In genomic region chr2:23026379-23026778, GRCm38 (mm10) we compare ENCODE assay signal across 22 mouse cellular contexts. TPM values are rescaled to one million over a fixed set of nuclear protein-coding genes. Genes with fewer than 3 reads are reported as not detected.
DNase-seq lines count a peak whose midpoint lies in the region; ATAC-seq and TF ChIP-seq lines count a peak whose summit lies in the region.
"Had no signal": no experiment of that assay in that cellular context is flagged by ENCODE, and none has a peak within 500 bp of the region (broad histone marks: within the 10 kb centered on the region; RNA-seq: fewer than 3 reads in every experiment).

No protein-coding gene starts in this region.

- no peaks in the 10 kb centered on the region for H3K27me3 ChIP-seq in heart, embryonic 13.5 days (replicated peaks)
- no peaks in the 10 kb centered on the region for H3K27me3 ChIP-seq in heart, adult 2 months (ENCODE audit: control insufficient read depth, insufficient read depth, low read length)
- H3K27me3 ChIP-seq in liver, adult 2 months (ENCODE audit: control insufficient read depth, insufficient read depth, low read length) = no peaks in the 10 kb centered on the region
- no peaks in the 10 kb centered on the region for H3K27me3 ChIP-seq in liver, embryonic 13.5 days
- H3K27me3 ChIP-seq in hindbrain, embryonic 16.5 days (replicated peaks; ENCODE audit: control insufficient read depth, insufficient read depth, low read length) = no peaks in the 10 kb centered on the region
- H3K27me3 ChIP-seq: intestine, embryonic 15.5 days; lung, embryonic 15.5 days had no signal

- 19% methylated on average over 1 of the region's 1 CpGs for WGBS in heart, embryonic 13.5 days
- WGBS in heart, adult 2 months = 24% methylated on average over 1 of the region's 1 CpGs
- 45% methylated on average over 1 of the region's 1 CpGs for WGBS in liver, adult 2 months
- 17% methylated on average over 1 of the region's 1 CpGs for WGBS in liver, embryonic 13.5 days (ENCODE audit: insufficient replicate concordance)
- 97% methylated on average over 1 of the region's 1 CpGs for WGBS in hindbrain, embryonic 16.5 days

- H3K79me2 ChIP-seq in heart, adult 2 months (replicated peaks; ENCODE audit: control insufficient read depth, insufficient read depth, low read length) = peaks cover 13% of the 10 kb centered on the region
- peaks cover 42% of the 10 kb centered on the region for H3K79me2 ChIP-seq in liver, adult 2 months (ENCODE audit: control insufficient read depth, insufficient read depth, low read length)

- H3K4me3 ChIP-seq in heart, embryonic 13.5 days = no peak overlapping the region
- no peak overlapping the region for H3K4me3 ChIP-seq in heart, adult 2 months
- H3K4me3 ChIP-seq in liver, adult 2 months (ENCODE audit: insufficient read depth, low read depth, low read length) = no peak overlapping the region
- no peak overlapping the region for H3K4me3 ChIP-seq in liver, embryonic 13.5 days (replicated peaks)
- no peak overlapping the region for H3K4me3 ChIP-seq in hindbrain, embryonic 16.5 days (ENCODE audit: low read length)
- H3K4me3 ChIP-seq: erythroblast, embryonic 14.5 days; intestine, embryonic 15.5 days; lung, embryonic 15.5 days had no signal

- peaks cover 22% of the 10 kb centered on the region for H3K36me3 ChIP-seq in heart, embryonic 13.5 days
- peaks cover 23% of the 10 kb centered on the region for H3K36me3 ChIP-seq in heart, adult 2 months (ENCODE audit: control insufficient read depth, insufficient read depth, low read length)
- no peaks in the 10 kb centered on the region for H3K36me3 ChIP-seq in liver, adult 2 months (ENCODE audit: control insufficient read depth, insufficient read depth, low read length)
- peaks cover 18% of the 10 kb centered on the region for H3K36me3 ChIP-seq in liver, embryonic 13.5 days
- H3K36me3 ChIP-seq in hindbrain, embryonic 16.5 days (ENCODE audit: control insufficient read depth, insufficient read depth, low read length) = no peaks in the 10 kb centered on the region

- no peak for ATAC-seq in heart, embryonic 13.5 days (ENCODE audit: extremely low read depth, insufficient number of reproducible peaks, low FRiP score, low TSS enrichment)
- ATAC-seq in liver, embryonic 13.5 days (ENCODE audit: low read depth) = peak; percentile 71
- 0 out of 2 replicates have a peak, but pooled peaks have one; percentile 37 for ATAC-seq in megakaryocyte progenitor cell, adult 5-6 weeks (replicated peaks; ENCODE audit: poor library complexity)
- ATAC-seq in hindbrain, embryonic 16.5 days = no peak
- ATAC-seq: forebrain, embryonic 16.5 days; hindbrain, postnatal 0 days; intestine, embryonic 15.5 days had no signal

- no peak for DNase-seq in heart, adult 2 months
- peak; percentile 20 for DNase-seq in liver, adult 2 months (ENCODE audit: extremely low read depth, low read depth, low spot score)
- DNase-seq in liver = no peak
- DNase-seq in liver, embryonic 13.5 days = no peak
- DNase-seq in ovary, postnatal 36 days (ENCODE audit: low spot score) = no peak
- DNase-seq: adrenal gland, postnatal 14 days; cerebellum, adult 18-20 months; cerebellum, postnatal 10 days; heart, postnatal 10 days; kidney, adult 8-10 months; kidney, postnatal 25 days; midbrain, embryonic 14.5 days; thymus, adult 2 months; thymus, postnatal 4 days had no signal

- no peak for TF ChIP-seq CTCF in heart, adult 2 months (IDR thresholded peaks at IDR 0.05)
- TF ChIP-seq CTCF in liver, adult 2 months (IDR thresholded peaks at IDR 0.05; ENCODE audit: low read depth, low read length) = no peak

- intact Hi-C loops in heart, adult 2 months (cut with DNase I) = no loop called here

- peak overlapping the region; percentile 21; the same call in 1 of the 2 replicates for H3K27ac ChIP-seq in heart, embryonic 13.5 days (replicated peaks)
- no peak overlapping the region for H3K27ac ChIP-seq in heart, adult 2 months
- no peak overlapping the region for H3K27ac ChIP-seq in liver, adult 2 months (replicated peaks; ENCODE audit: insufficient read depth, low read depth, low read length)
- no peak overlapping the region for H3K27ac ChIP-seq in liver, embryonic 13.5 days
- H3K27ac ChIP-seq in hindbrain, embryonic 16.5 days (ENCODE audit: low read depth, low read length) = no peak overlapping the region
- H3K27ac ChIP-seq: hindbrain, postnatal 0 days; intestine, embryonic 15.5 days; lung, embryonic 15.5 days had no signal

- H3K9ac ChIP-seq in heart, embryonic 13.5 days = no peak overlapping the region
- H3K9ac ChIP-seq in heart, adult 2 months (ENCODE audit: low read depth, low read length) = no peak overlapping the region
- H3K9ac ChIP-seq in liver, adult 2 months (ENCODE audit: low read depth, low read length) = no peak overlapping the region
- H3K9ac ChIP-seq in liver, embryonic 13.5 days = no peak overlapping the region
- no peak overlapping the region for H3K9ac ChIP-seq in hindbrain, embryonic 16.5 days (ENCODE audit: low read depth, low read length)
- H3K9ac ChIP-seq: intestine, embryonic 15.5 days; lung, embryonic 15.5 days had no signal

- TF ChIP-seq EP300 in heart, adult 2 months (IDR thresholded peaks at IDR 0.05; ENCODE audit: insufficient read depth, low read depth, low read length) = no peak

- peaks cover 33% of the 10 kb centered on the region for H3K4me1 ChIP-seq in heart, embryonic 13.5 days
- H3K4me1 ChIP-seq in heart, adult 2 months (ENCODE audit: control insufficient read depth, insufficient read depth, low read length) = peaks cover 16% of the 10 kb centered on the region
- peaks cover 11% of the 10 kb centered on the region for H3K4me1 ChIP-seq in liver, adult 2 months (ENCODE audit: control insufficient read depth, insufficient read depth, low read length)
- peaks cover 52% of the 10 kb centered on the region for H3K4me1 ChIP-seq in liver, embryonic 13.5 days (replicated peaks)
- H3K4me1 ChIP-seq in hindbrain, embryonic 16.5 days (ENCODE audit: control insufficient read depth, insufficient read depth, low read depth, low read length) = no peaks in the 10 kb centered on the region
- H3K4me1 ChIP-seq: intestine, embryonic 15.5 days; lung, embryonic 15.5 days had no signal

- TF ChIP-seq POLR2A in heart, adult 2 months (IDR thresholded peaks at IDR 0.05; ENCODE audit: insufficient read depth, low read depth, low read length) = no peak
- TF ChIP-seq POLR2A in liver, adult 2 months (IDR thresholded peaks at IDR 0.05; ENCODE audit: extremely low read depth, insufficient read depth, low read length) = no peak

- peaks cover 3% of the 10 kb centered on the region for H3K9me3 ChIP-seq in heart, embryonic 13.5 days
- no peaks in the 10 kb centered on the region for H3K9me3 ChIP-seq in liver, embryonic 13.5 days (replicated peaks)
- H3K9me3 ChIP-seq in hindbrain, embryonic 16.5 days (ENCODE audit: control insufficient read depth, low read length) = no peaks in the 10 kb centered on the region
- H3K9me3 ChIP-seq: intestine, embryonic 15.5 days; lung, embryonic 15.5 days had no signal

- H3K4me2 ChIP-seq in heart, embryonic 13.5 days = no peak overlapping the region
- H3K4me2 ChIP-seq in liver, embryonic 13.5 days = no peak overlapping the region
- no peak overlapping the region for H3K4me2 ChIP-seq in hindbrain, embryonic 16.5 days (ENCODE audit: low read length)
- H3K4me2 ChIP-seq: intestine, embryonic 15.5 days; lung, embryonic 15.5 days had no signal

RNA-seq across cellular contexts. Expression of gene Abi1, which starts 13.7 kb away (rescaled TPM):
- 28.7 and 31.5 TPM in 2 replicates for polyA plus RNA-seq in heart, embryonic 13.5 days (2015; fragmentation: Nextera tagmentation; extraction: Ambion mirVana)
- total RNA-seq in heart, adult 2 months (2021) = 10 to 100 TPM; 20.9 to 23.5 TPM
- 32.6 and 40.9 TPM in 2 replicates for polyA plus RNA-seq in heart, adult 2 months (2012; rRNA removed)
- 35.6 and 36.0 TPM in 2 replicates for total RNA-seq in liver, adult 2 months (2014; rRNA removed)
- 50.1 and 53.9 TPM in 2 replicates for polyA plus RNA-seq in liver, adult 2 months (2012; rRNA removed)
- polyA plus RNA-seq in liver, embryonic 13.5 days (2015; fragmentation: Nextera tagmentation; extraction: Ambion mirVana) = 16.2 and 21.1 TPM in 2 replicates
- total RNA-seq in megakaryocyte progenitor cell, adult 5-6 weeks (2015) = 82.2 and 84.2 TPM in 2 replicates
- total RNA-seq in megakaryocyte progenitor cell, adult 5-6 weeks (2017) = 90.0 and 111 TPM in 2 replicates
- 63.1 and 64.8 TPM in 2 replicates for polyA plus RNA-seq in hindbrain, embryonic 16.5 days (2015; fragmentation: Nextera tagmentation; extraction: Ambion mirVana)

RNA-seq across cellular contexts. Expression of gene Acbd5, which starts 41.6 kb away (rescaled TPM):
- 24.3 and 26.7 TPM in 2 replicates for polyA plus RNA-seq in heart, embryonic 13.5 days (2015; fragmentation: Nextera tagmentation; extraction: Ambion mirVana)
- total RNA-seq in heart, adult 2 months (2021) = 10 to 100 TPM; 26.5 to 28.0 TPM
- polyA plus RNA-seq in heart, adult 2 months (2012; rRNA removed) = 4.1 and 7.0 TPM in 2 replicates
- total RNA-seq in liver, adult 2 months (2014; rRNA removed) = 168 and 189 TPM in 2 replicates
- polyA plus RNA-seq in liver, adult 2 months (2012; rRNA removed) = 23.2 and 24.2 TPM in 2 replicates
- polyA plus RNA-seq in liver, embryonic 13.5 days (2015; fragmentation: Nextera tagmentation; extraction: Ambion mirVana) = 14.4 and 17.5 TPM in 2 replicates
- 18.2 and 18.5 TPM in 2 replicates for total RNA-seq in megakaryocyte progenitor cell, adult 5-6 weeks (2015)
- total RNA-seq in megakaryocyte progenitor cell, adult 5-6 weeks (2017) = 21.1 and 32.2 TPM in 2 replicates
- polyA plus RNA-seq in hindbrain, embryonic 16.5 days (2015; fragmentation: Nextera tagmentation; extraction: Ambion mirVana) = 68.2 and 79.7 TPM in 2 replicates

Comparison
In these comparisons a context has a peak if more than half of its experiments do, and no peak if none do; other contexts are left out.
1. ATAC-seq: peak in liver, embryonic 13.5 days (single experiment) and megakaryocyte progenitor cell, adult 5-6 weeks (single experiment); none in heart, embryonic 13.5 days (single experiment) and hindbrain, embryonic 16.5 days (single experiment).